Mouse (Mus musculus) retina, postnatal 1 day (tissue): ENCODE measurements around the gene Mitd1.
A peak's percentile ranks its signal among the peaks of the same experiment; 100 is the strongest.

Experiments used
- DNase-seq: peaks from one replicate; pipeline ENCODE4 v3.0.0-alpha.2; 2012

Mitd1 gene

GRCm38 (mm10) chr1:37867056-37867455 lies 23.2 kb downstream of the Mitd1 start:
- peak; percentile 59 for DNase-seq

- no peak for DNase-seq
Observed at GRCm38 (mm10) chr1:37866286-37866685, 23.9 kb downstream of the Mitd1 start, which contains the start of gene Tsga10. TSS of gene Tsga10 (minus strand) at chr1:37866429.

GRCm38 (mm10) chr1:37865401-37866215 lies 24.6 kb downstream of the Mitd1 start:
- no peak for DNase-seq

- peak; percentile 99 for DNase-seq
Observed at GRCm38 (mm10) chr1:37864511-37865400, 25.5 kb downstream of the Mitd1 start.

- no peak for DNase-seq
Observed at GRCm38 (mm10) chr1:37850696-37851095, 39.5 kb downstream of the Mitd1 start.

- DNase-seq: no peak
Observed at GRCm38 (mm10) chr1:37846878-37847277, 43.3 kb downstream of the Mitd1 start.

GRCm38 (mm10) chr1:37831681-37832080 lies 58.5 kb downstream of the Mitd1 start:
- no peak for DNase-seq
